Mouse (Mus musculus) G1E (cell line): Measurements from ENCODE around the gene Cggbp1. TPM values are rescaled to one million over a fixed set of nuclear protein-coding genes. Genes with fewer than 3 reads are reported as not detected.
A peak's percentile ranks its signal among the peaks of the same experiment; 100 is the strongest.

Experiments
- ATAC-seq: 2 replicates; pipeline ENCODE4 v1.8.0; 2016; ENCODE audit warnings: mild to moderate bottlenecking; ENCODE audit not compliant: insufficient number of reproducible peaks, poor library complexity, low FRiP score, severe bottlenecking; ENCODE audit errors: extremely low read depth
- DNase-seq: peaks from one replicate; pipeline ENCODE4 v3.0.0; 2012; ENCODE audit warnings: low spot score
- H3K27me3 ChIP-seq: 2 replicates; pipeline ENCODE4 v1.6.1; 2012; ENCODE audit warnings: mild to moderate bottlenecking, low read length, inconsistent platforms; ENCODE audit not compliant: insufficient read depth
- H3K36me3 ChIP-seq: replicated peaks from 2 replicates; pipeline ENCODE3; 2012; ENCODE audit warnings: mild to moderate bottlenecking, inconsistent platforms
- H3K4me1 ChIP-seq: 2 replicates; pipeline ENCODE4 v1.6.1; 2012; ENCODE audit warnings: low read depth, low read length, inconsistent platforms, mixed read lengths; ENCODE audit not compliant: insufficient read depth
- H3K4me3 ChIP-seq: 2 replicates; pipeline ENCODE4 v1.5.1; 2012; ENCODE audit warnings: low read depth, mild to moderate bottlenecking, inconsistent platforms, low read length, moderate library complexity, mixed read lengths
- H3K9me3 ChIP-seq: replicated peaks from 2 replicates; pipeline ENCODE4 v1.6.1; 2012; ENCODE audit warnings: inconsistent platforms
- CTCF ChIP-seq: IDR thresholded peaks from 2 replicates; pipeline ENCODE4 v1.5.1; 2012; ENCODE audit warnings: low read depth, low read length, inconsistent platforms, mixed read lengths
- GATA1 ChIP-seq: IDR thresholded peaks from 2 replicates; pipeline ENCODE4 v1.6.1; 2012; ENCODE audit warnings: borderline replicate concordance, low read length, inconsistent platforms, mixed read lengths
- GATA2 ChIP-seq: IDR thresholded peaks from 2 replicates; pipeline ENCODE4 v1.6.1; 2012; ENCODE audit warnings: low read depth, low read length, inconsistent platforms, borderline replicate concordance
- POLR2AphosphoS5 ChIP-seq: IDR thresholded peaks from 2 replicates; pipeline ENCODE4 v1.6.1; 2012; ENCODE audit warnings: low read depth, low read length, inconsistent platforms; ENCODE audit not compliant: insufficient replicate concordance
- TAL1 ChIP-seq: conservative IDR thresholded peaks from 2 replicates; pipeline ENCODE4 v1.6.1; 2012; ENCODE audit warnings: low read depth, low read length, inconsistent platforms, mixed read lengths
- polyA plus RNA-seq: library from polyadenylated mRNA; stranded (reverse); fragments of >175 nt; gene quantifications from 2 replicates; pipeline ENCODE4 v1.2.3, GENCODE M21; 2012
- total RNA-seq, 2 experiments: library from RNA; stranded (forward) in 1 of 2; stranded (reverse) in 1 of 2; fragments of 200-1000 nt in 1 of 2; fragments of >200 nt in 1 of 2; fragmentation: Nextera tagmentation in 1 of 2; gene quantifications; 2 replicates each; pipeline ENCODE4 v1.2.3; 2014 to 2017

The Cggbp1 gene
- total and polyA plus RNA-seq, 3 experiments, result 34.8 to 150 (median 76.4) TPM

GRCm38 (mm10) chr16:64872296-64872695, 20.5 kb downstream of the Cggbp1 start:
- ATAC-seq (no peak), DNase-seq (peak; percentile 12)
- Histone ChIP-seq H3K9me3 (no peaks in the 10 kb centered on the region), H3K27me3 (no peaks in the 10 kb centered on the region), H3K4me3 (peak overlapping the region; percentile 41; the same call in 1 of the 2 replicates), H3K4me1 (peaks cover 30% of the 10 kb centered on the region), H3K36me3 (no peaks in the 10 kb centered on the region)
- TF ChIP-seq GATA1 (no peak), CTCF (no peak), POLR2AphosphoS5 (no peak), GATA2 (no peak), TAL1 (no peak)

- peaks cover 30% of the 10 kb centered on the region for H3K4me1 ChIP-seq
- no peaks in the 10 kb centered on the region for H3K27me3 ChIP-seq
- TF ChIP-seq CTCF, result no peak
- no peak for TF ChIP-seq GATA2
- TF ChIP-seq POLR2AphosphoS5, result no peak
- no peak for TF ChIP-seq GATA1
- no peak for TF ChIP-seq TAL1
- H3K36me3 ChIP-seq, result no peaks in the 10 kb centered on the region
- no peak for DNase-seq
- H3K9me3 ChIP-seq, result no peaks in the 10 kb centered on the region
- ATAC-seq, result no peak
- peak overlapping the region; percentile 73; the same call in 1 of the 2 replicates for H3K4me3 ChIP-seq
Measured at GRCm38 (mm10) chr16:64872841-64873240, 21.0 kb downstream of the Cggbp1 start.

- H3K36me3 ChIP-seq, result no peaks in the 10 kb centered on the region
- H3K9me3 ChIP-seq, result no peaks in the 10 kb centered on the region
- peak; percentile 58 for DNase-seq
- no peak for TF ChIP-seq TAL1
- TF ChIP-seq CTCF, result no peak
- no peak for TF ChIP-seq GATA1
- TF ChIP-seq GATA2, result no peak
- no peak for TF ChIP-seq POLR2AphosphoS5
- peak overlapping the region; percentile 73 for H3K4me3 ChIP-seq
- peaks cover 26% of the 10 kb centered on the region for H3K4me1 ChIP-seq
- no peaks in the 10 kb centered on the region for H3K27me3 ChIP-seq
- peak; percentile 94 for ATAC-seq
Measured at GRCm38 (mm10) chr16:64873416-64874305, 21.9 kb downstream of the Cggbp1 start.

- DNase-seq, result no peak
- H3K27me3 ChIP-seq, result no peaks in the 10 kb centered on the region
- peaks cover 24% of the 10 kb centered on the region for H3K4me1 ChIP-seq
- no peak for ATAC-seq
- TF ChIP-seq CTCF, result no peak
- no peak for TF ChIP-seq GATA1
- no peak for TF ChIP-seq GATA2
- TF ChIP-seq TAL1, result no peak
- no peak for TF ChIP-seq POLR2AphosphoS5
- no peaks in the 10 kb centered on the region for H3K36me3 ChIP-seq
- no peak overlapping the region for H3K4me3 ChIP-seq
- no peaks in the 10 kb centered on the region for H3K9me3 ChIP-seq
Measured at GRCm38 (mm10) chr16:64875384-64875783, 23.6 kb downstream of the Cggbp1 start.

- TF ChIP-seq CTCF, result no peak
- no peak for TF ChIP-seq GATA2
- TF ChIP-seq GATA1, result no peak
- no peak for TF ChIP-seq POLR2AphosphoS5
- no peak for TF ChIP-seq TAL1
- no peak overlapping the region for H3K4me3 ChIP-seq
- no peak for DNase-seq
- no peaks in the 10 kb centered on the region for H3K36me3 ChIP-seq
- ATAC-seq, result no peak
- peaks cover 24% of the 10 kb centered on the region for H3K4me1 ChIP-seq
- no peaks in the 10 kb centered on the region for H3K9me3 ChIP-seq
- H3K27me3 ChIP-seq, result no peaks in the 10 kb centered on the region
Measured at GRCm38 (mm10) chr16:64875822-64876221, 24.0 kb downstream of the Cggbp1 start.

- Histone ChIP-seq H3K36me3 (no peaks in the 10 kb centered on the region), H3K9me3 (no peaks in the 10 kb centered on the region), H3K4me1 (peaks cover 24% of the 10 kb centered on the region), H3K4me3 (no peak overlapping the region), H3K27me3 (no peaks in the 10 kb centered on the region)
- ATAC-seq (no peak), DNase-seq (no peak)
- TF ChIP-seq GATA2 (no peak), TAL1 (no peak), POLR2AphosphoS5 (no peak), CTCF (no peak), GATA1 (no peak)
Measured at GRCm38 (mm10) chr16:64876631-64877265, 25.0 kb downstream of the Cggbp1 start.
